Mouse (Mus musculus): Measurements from ENCODE around the gene Nfatc2. TPM values are rescaled to one million over a fixed set of nuclear protein-coding genes. Genes with fewer than 3 reads are reported as not detected.

The Nfatc2 gene
- polyA plus RNA-seq, 1 experiment from 2014 or later, result 0.23 TPM

DNA sequence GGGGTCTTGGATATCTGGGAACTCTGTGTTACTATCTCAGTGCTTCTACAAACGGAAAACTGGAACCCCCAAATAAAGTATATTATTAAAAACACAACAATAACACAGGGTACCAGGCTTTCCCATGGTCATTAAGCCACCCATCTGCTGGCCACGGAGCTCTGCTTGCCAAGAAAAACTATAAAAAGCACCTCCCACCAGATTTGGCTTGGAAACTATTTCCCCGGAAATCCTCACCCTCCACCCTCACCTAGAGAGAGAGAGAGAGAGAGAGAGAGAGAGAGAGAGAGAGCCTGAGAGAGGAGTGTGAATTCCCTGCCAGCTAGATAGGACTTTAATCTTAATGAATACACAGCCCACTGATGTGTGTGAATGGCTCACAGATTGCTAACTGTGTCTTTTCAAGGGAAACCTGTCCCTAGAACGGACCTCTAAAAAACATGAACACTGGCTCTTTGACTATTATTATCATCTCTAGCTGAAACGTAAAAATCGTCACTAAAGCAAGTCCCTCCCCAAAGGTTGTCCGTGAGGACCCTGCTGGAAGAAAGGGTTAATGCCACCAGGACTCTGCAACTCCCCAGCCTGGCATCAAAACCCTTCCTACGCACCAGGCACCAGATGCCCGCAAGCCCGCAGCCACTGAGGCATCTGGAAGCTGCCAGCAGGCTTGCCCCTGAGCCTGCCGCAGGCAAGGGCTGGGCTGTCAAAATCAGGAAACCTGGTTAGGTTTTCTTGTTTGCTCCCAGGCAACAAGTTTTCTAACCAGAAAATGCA is 12.7 kb downstream of the Nfatc2 start:
- no peak overlapping the region for H3K27ac ChIP-seq (replicated peaks)
- H3K9me3 ChIP-seq (replicated peaks), result no peaks in the 10 kb centered on the region
- H3K9ac ChIP-seq, result no peak overlapping the region
- no peak overlapping the region; the same call in 1 of the 2 replicates for H3K4me3 ChIP-seq (replicated peaks)
- WGBS (ENCODE audit: insufficient replicate concordance), result 44% methylated on average over 11 of the region's 11 CpGs
- no peak overlapping the region for H3K4me2 ChIP-seq
- no peak for ATAC-seq (ENCODE audit: insufficient read depth)
- H3K4me1 ChIP-seq (replicated peaks), result peaks cover 21% of the 10 kb centered on the region
- H3K27me3 ChIP-seq, result peaks cover 45% of the 10 kb centered on the region
- H3K36me3 ChIP-seq (replicated peaks), result no peaks in the 10 kb centered on the region

DNA sequence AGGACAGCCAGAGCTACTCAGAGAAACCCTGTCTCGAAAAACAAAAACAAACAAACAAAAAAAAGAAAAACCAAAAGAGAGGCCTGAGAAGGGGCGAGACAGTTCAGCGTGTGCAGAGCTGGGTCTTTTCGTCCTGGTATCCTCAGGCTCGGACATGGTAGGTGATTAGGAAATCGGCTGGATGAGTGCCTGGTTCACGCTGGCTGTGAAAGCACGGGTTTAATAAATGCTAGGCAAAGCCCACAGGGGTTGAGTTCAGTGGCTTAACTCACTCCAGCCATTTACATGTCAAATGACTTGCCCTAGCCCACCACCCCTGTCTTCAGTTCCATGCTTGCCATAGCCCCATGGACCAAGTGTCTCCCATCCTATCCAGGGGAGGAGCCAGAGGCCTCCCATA is 14.3 kb downstream of the Nfatc2 start:
- H3K4me3 ChIP-seq (replicated peaks), result no peak overlapping the region
- H3K9ac ChIP-seq, result no peak overlapping the region
- H3K9me3 ChIP-seq (replicated peaks), result no peaks in the 10 kb centered on the region
- WGBS (ENCODE audit: insufficient replicate concordance), result 69% methylated on average over 8 of the region's 8 CpGs
- no peak overlapping the region for H3K27ac ChIP-seq (replicated peaks)
- no peaks in the 10 kb centered on the region for H3K36me3 ChIP-seq (replicated peaks)
- ATAC-seq (ENCODE audit: insufficient read depth), result no peak
- H3K27me3 ChIP-seq, result peaks cover 42% of the 10 kb centered on the region
- H3K4me2 ChIP-seq, result no peak overlapping the region
- peaks cover 21% of the 10 kb centered on the region for H3K4me1 ChIP-seq (replicated peaks)

DNA sequence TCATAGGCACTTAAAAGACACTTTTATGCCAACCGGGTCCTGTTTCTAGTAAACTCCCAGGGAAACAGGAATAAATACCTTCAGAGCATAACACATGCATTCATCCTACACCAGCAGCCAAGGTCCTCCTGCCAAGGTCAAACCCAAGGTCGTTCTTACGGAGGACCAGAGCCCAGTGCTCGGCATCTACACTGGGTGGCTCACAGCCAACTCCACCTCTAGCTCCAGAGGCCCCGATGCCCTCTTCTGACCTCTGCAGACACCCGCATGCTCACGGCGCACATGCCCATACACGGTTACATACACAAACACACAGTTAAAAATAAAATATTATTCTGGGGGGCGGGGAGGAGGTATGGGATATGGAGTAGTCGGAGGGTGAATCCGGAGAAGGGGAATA is 14.9 kb downstream of the Nfatc2 start:
- H3K4me2 ChIP-seq, result no peak overlapping the region
- peaks cover 21% of the 10 kb centered on the region for H3K4me1 ChIP-seq (replicated peaks)
- H3K9ac ChIP-seq, result no peak overlapping the region
- no peak overlapping the region for H3K4me3 ChIP-seq (replicated peaks)
- no peaks in the 10 kb centered on the region for H3K36me3 ChIP-seq (replicated peaks)
- H3K27ac ChIP-seq (replicated peaks), result no peak overlapping the region
- ATAC-seq (ENCODE audit: insufficient read depth), result no peak
- no peaks in the 10 kb centered on the region for H3K9me3 ChIP-seq (replicated peaks)
- H3K27me3 ChIP-seq, result peaks cover 35% of the 10 kb centered on the region
- WGBS (ENCODE audit: insufficient replicate concordance), result 73% methylated on average over 12 of the region's 12 CpGs

DNA sequence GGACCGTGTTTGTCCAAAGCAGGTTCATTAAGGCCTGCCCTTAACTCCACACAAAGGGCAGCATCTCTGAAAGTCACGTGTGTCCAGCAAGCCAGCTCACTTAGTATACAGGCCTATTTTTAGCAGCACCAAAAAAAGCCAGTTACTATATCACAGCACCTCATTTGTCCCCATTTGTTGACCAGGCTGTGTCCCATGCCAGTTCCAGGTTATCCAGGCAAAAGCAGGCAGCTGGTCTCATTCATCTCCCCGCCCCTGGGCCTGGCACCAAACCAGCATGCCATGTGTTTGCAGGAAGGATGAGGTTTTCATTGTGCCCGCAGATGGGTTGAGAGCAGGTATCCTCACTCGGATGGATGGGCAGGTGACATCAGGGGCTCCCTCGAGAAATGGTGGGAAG is 16.6 kb downstream of the Nfatc2 start:
- no peak overlapping the region for H3K4me3 ChIP-seq (replicated peaks)
- peaks cover 25% of the 10 kb centered on the region for H3K27me3 ChIP-seq
- no peak overlapping the region for H3K9ac ChIP-seq
- no peaks in the 10 kb centered on the region for H3K36me3 ChIP-seq (replicated peaks)
- ATAC-seq (ENCODE audit: insufficient read depth), result no peak
- H3K27ac ChIP-seq (replicated peaks), result no peak overlapping the region
- WGBS (ENCODE audit: insufficient replicate concordance), result 62% methylated on average over 6 of the region's 6 CpGs
- H3K4me2 ChIP-seq, result no peak overlapping the region
- no peaks in the 10 kb centered on the region for H3K9me3 ChIP-seq (replicated peaks)
- H3K4me1 ChIP-seq (replicated peaks), result peaks cover 7% of the 10 kb centered on the region

DNA sequence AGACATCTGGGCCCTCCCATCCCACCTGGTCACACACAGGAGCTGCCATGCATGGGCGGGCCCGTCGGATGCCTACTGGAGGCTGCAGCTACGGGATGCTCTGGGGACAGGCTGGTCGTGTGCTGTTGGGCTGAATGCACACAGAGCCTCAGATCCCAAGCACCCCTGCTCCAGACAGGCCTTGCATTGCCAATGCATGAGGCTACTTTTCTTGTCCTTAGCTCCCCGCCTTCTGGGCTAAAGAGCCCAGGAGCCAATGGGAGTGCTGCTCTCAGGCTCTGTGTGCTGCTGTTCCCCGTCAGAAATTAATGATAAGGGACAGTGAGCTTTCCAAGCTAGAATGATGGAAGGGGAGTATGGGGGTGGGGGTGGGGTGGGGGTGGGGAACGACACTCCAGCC is 17.0 kb downstream of the Nfatc2 start:
- no peaks in the 10 kb centered on the region for H3K9me3 ChIP-seq (replicated peaks)
- no peaks in the 10 kb centered on the region for H3K36me3 ChIP-seq (replicated peaks)
- no peak overlapping the region for H3K4me2 ChIP-seq
- WGBS (ENCODE audit: insufficient replicate concordance), result 50% methylated on average over 8 of the region's 8 CpGs
- H3K4me1 ChIP-seq (replicated peaks), result peaks cover 3% of the 10 kb centered on the region; the same call in 1 of the 2 replicates
- H3K27me3 ChIP-seq, result peaks cover 25% of the 10 kb centered on the region
- no peak overlapping the region for H3K9ac ChIP-seq
- no peak overlapping the region for H3K27ac ChIP-seq (replicated peaks)
- H3K4me3 ChIP-seq (replicated peaks), result no peak overlapping the region
- ATAC-seq (ENCODE audit: insufficient read depth), result no peak

DNA sequence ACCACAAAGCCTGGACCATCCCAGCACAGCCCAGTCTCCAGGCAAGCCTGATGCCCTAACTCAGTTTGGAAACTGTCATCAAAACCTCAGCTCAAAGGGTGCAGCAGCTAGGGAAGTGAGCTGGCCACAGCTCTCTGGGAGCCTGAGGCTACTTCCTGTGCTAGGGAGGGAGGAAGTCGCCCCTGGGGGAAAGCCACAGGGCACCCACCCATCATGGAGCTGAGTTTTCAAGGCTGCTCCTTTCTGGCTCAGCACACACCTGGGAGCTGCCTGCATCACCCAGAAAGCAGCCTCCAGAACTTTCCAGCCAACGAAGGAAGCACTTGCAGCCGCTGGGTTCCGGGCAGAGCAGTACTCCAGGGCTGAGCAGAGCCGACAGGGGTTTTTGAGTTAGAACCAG is 18.4 kb downstream of the Nfatc2 start:
- no peak for ATAC-seq (ENCODE audit: insufficient read depth)
- peaks cover 17% of the 10 kb centered on the region for H3K27me3 ChIP-seq
- H3K4me3 ChIP-seq (replicated peaks), result no peak overlapping the region
- H3K4me2 ChIP-seq, result no peak overlapping the region
- H3K9ac ChIP-seq, result no peak overlapping the region
- H3K9me3 ChIP-seq (replicated peaks), result no peaks in the 10 kb centered on the region
- H3K36me3 ChIP-seq (replicated peaks), result no peaks in the 10 kb centered on the region
- H3K4me1 ChIP-seq (replicated peaks), result no peaks in the 10 kb centered on the region; the same call in 1 of the 2 replicates
- 19% methylated on average over 5 of the region's 5 CpGs for WGBS (ENCODE audit: insufficient replicate concordance)
- H3K27ac ChIP-seq (replicated peaks), result no peak overlapping the region

DNA sequence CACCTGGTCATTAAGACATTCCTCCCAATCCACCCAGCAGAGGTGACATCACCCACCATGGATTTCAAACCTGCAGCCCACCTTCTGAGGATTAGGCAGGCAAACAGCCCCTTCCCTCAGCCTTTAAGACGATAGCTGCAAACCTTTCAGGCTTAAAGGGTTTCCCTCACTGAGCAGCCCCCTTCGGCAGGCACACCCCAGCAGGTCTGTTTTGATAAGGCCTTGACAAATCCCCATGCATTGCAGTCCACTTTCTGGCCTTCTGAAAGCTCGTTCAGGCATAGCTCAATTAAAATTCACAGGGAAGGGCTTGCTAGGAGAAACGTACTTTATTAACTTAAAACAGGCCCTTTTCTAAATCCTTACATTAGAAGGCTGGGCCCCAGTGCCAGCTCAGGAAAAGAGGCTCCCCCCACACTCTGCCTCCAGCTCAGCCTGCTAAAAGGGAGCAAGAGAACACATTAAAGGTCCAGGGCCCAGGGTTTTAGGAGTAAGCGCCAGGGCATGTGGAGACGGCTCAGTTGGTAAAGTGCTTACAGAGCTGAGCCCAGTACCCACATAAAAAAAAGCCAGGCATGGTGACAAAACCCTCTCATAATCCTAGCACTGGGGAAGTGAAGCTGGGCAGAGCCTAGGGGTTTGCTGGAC is 20.1 kb downstream of the Nfatc2 start:
- Histone ChIP-seq H3K9ac (no peak overlapping the region), H3K4me3 (replicated peaks) (no peak overlapping the region), H3K9me3 (replicated peaks) (no peaks in the 10 kb centered on the region), H3K27ac (replicated peaks) (no peak overlapping the region), H3K27me3 (peaks cover 14% of the 10 kb centered on the region; the same call in 1 of the 2 replicates), H3K36me3 (replicated peaks) (no peaks in the 10 kb centered on the region), H3K4me2 (no peak overlapping the region), H3K4me1 (replicated peaks) (no peaks in the 10 kb centered on the region; the same call in 1 of the 2 replicates)
- WGBS (ENCODE audit: insufficient replicate concordance), result 30% methylated on average over 6 of the region's 6 CpGs
- ATAC-seq (ENCODE audit: insufficient read depth), result no peak

DNA sequence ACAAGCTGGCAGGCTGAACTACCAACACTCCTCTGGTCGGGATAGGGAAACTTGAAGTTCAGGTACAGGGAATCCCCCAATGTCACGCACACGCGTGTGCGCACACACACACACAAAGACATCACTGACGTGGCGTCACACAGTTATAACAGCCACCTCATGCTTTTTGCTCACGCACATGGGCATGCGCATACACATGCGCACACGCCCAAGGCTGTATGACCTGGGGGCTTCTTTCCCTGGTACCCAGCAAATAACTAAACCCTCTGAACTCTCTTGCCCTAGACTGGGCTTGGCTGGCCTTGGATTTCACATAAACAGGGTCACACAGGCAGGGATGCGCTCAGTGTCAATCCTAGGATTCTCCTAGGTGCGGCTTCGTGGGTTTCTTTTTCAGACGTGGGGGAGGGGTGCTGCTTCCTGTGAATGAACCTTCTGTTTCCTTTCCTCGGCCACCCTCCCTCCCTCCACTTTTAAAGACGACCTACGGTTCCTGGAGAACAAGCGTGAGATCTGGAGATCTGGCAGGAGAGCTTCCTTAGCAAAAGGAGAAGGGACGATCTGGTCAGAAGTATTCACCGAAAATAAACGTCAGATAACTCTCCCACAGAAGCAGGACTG is 21.1 kb downstream of the Nfatc2 start:
- WGBS (ENCODE audit: insufficient replicate concordance), result 34% methylated on average over 22 of the region's 22 CpGs
- Histone ChIP-seq H3K4me2 (no peak overlapping the region), H3K27me3 (peaks cover 14% of the 10 kb centered on the region; the same call in 1 of the 2 replicates), H3K4me1 (replicated peaks) (no peaks in the 10 kb centered on the region; the same call in 1 of the 2 replicates), H3K9me3 (replicated peaks) (no peaks in the 10 kb centered on the region), H3K36me3 (replicated peaks) (no peaks in the 10 kb centered on the region), H3K9ac (no peak overlapping the region), H3K27ac (replicated peaks) (no peak overlapping the region), H3K4me3 (replicated peaks) (no peak overlapping the region)
- ATAC-seq (ENCODE audit: insufficient read depth), result no peak

DNA sequence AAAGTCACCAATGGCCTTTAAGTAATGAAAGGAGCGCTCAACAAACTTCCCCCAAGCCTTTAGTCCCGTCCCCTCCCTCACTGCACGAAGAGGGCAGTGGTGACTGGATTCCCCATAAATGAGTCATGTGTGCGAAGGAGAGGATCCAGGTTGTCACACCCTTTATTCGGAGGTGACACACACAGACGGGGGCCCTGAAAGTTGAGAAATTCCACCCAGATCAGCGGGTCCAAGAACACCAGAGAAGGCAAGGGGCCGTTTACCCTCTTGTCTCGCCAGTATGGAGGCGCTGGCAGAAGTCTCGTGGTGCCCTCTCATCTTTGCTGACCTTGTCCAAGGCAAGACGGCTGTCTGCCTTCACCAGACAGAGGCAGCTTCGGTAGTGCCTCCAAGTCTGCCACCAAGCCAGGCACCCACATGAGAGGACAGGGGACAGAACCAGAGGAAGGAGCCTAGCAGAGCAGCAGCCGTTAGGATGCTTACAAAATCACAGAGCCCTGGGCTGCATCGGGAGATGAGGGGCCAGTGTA is 21.8 kb downstream of the Nfatc2 start:
- no peak for ATAC-seq (ENCODE audit: insufficient read depth)
- H3K4me3 ChIP-seq (replicated peaks), result no peak overlapping the region
- peaks cover 14% of the 10 kb centered on the region; the same call in 1 of the 2 replicates for H3K27me3 ChIP-seq
- H3K4me2 ChIP-seq, result no peak overlapping the region
- H3K36me3 ChIP-seq (replicated peaks), result no peaks in the 10 kb centered on the region
- H3K27ac ChIP-seq (replicated peaks), result no peak overlapping the region
- 39% methylated on average over 15 of the region's 15 CpGs for WGBS (ENCODE audit: insufficient replicate concordance)
- no peak overlapping the region for H3K9ac ChIP-seq
- no peaks in the 10 kb centered on the region for H3K9me3 ChIP-seq (replicated peaks)
- no peaks in the 10 kb centered on the region; the same call in 1 of the 2 replicates for H3K4me1 ChIP-seq (replicated peaks)

DNA sequence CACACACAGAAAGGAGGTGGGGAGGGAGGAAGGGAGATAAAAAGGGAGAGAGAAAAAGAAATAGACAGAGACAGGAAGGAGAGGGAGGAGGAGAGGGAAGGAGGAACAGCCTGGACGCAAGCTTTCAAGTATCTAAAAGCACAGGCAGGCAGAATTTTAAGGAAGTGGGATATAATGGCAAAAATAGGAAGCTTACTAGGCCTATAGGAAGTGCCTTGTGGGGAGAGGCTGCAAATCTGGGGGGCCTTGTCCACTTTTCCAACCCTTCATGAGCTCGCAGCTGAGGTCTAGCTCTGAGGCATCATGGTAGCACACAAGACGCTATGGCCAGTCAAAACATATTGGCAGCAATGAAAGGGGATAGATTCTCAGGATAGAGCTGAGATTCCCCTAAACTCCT is 22.3 kb downstream of the Nfatc2 start:
- 23% methylated on average over 3 of the region's 3 CpGs for WGBS (ENCODE audit: insufficient replicate concordance)
- no peak overlapping the region for H3K9ac ChIP-seq
- no peaks in the 10 kb centered on the region; the same call in 1 of the 2 replicates for H3K4me1 ChIP-seq (replicated peaks)
- no peaks in the 10 kb centered on the region for H3K36me3 ChIP-seq (replicated peaks)
- H3K9me3 ChIP-seq (replicated peaks), result no peaks in the 10 kb centered on the region
- H3K4me2 ChIP-seq, result no peak overlapping the region
- H3K4me3 ChIP-seq (replicated peaks), result no peak overlapping the region
- no peak overlapping the region for H3K27ac ChIP-seq (replicated peaks)
- ATAC-seq (ENCODE audit: insufficient read depth), result no peak
- peaks cover 14% of the 10 kb centered on the region; the same call in 1 of the 2 replicates for H3K27me3 ChIP-seq

DNA sequence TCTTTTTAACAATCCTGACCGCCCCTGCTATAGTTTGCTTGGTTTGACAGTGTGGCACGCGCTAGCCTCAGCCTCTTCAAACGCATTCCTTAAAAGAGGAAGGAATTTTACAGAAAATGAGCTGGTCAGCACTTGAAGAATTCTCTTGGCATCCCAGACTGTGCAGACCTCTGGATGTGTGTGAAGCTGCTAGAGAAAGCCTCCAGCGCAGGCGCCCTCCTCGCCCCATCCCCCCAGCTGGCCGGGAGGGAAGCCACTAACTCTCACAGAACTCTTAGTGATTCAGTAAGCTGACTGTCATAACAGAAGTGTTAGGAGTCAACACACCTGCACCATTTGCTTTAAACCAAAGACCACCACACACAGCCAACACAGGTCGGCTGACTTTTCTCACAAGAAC is 23.3 kb downstream of the Nfatc2 start:
- Histone ChIP-seq H3K27ac (replicated peaks) (no peak overlapping the region), H3K4me2 (no peak overlapping the region), H3K36me3 (replicated peaks) (no peaks in the 10 kb centered on the region), H3K27me3 (peaks cover 14% of the 10 kb centered on the region; the same call in 1 of the 2 replicates), H3K4me1 (replicated peaks) (peaks cover 5% of the 10 kb centered on the region; the same call in 1 of the 2 replicates), H3K9ac (no peak overlapping the region), H3K4me3 (replicated peaks) (no peak overlapping the region), H3K9me3 (replicated peaks) (no peaks in the 10 kb centered on the region)
- ATAC-seq (ENCODE audit: insufficient read depth), result no peak
- WGBS (ENCODE audit: insufficient replicate concordance), result 60% methylated on average over 9 of the region's 9 CpGs

Measured in liver, embryonic 15.5 days (tissue).